Mouse (Mus musculus) cerebellum, postnatal 25 days (tissue): ENCODE results near the gene Zmynd8.

Experiments used
- DNase-seq, 2 experiments: peaks; one replicate each; pipeline ENCODE4 v3.0.0; 2021; ENCODE audit warnings: mixed read lengths in 2 of 2

The Zmynd8 gene

DNA sequence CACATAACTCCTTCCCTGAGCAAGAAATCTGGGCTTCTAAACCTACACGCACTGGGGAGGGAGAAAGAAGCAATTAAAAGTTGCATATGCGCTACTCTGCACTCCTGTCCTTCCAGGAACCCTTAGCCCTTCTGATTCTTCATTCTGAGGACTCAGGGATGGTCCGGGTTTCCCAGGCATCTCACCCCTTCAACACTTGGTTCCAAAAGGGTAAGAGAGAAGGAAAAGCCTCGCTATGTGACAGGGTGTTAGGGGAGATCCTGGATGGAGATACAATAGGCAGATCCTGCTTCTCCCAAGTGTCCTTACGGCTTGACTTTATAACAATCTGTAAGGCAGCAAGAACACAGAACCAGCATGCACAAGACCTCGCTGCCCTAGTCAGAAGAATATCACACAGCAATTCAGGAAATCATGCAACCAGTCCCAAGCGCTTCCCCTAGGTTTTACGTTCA lies 19.9 kb downstream of the Zmynd8 start:
- peak; percentile 48 to 76 for DNase-seq

- peak in 1 of 2 experiments; percentile 28 for DNase-seq
Measured at GRCm38 (mm10) chr2:165878021-165878585, 20.7 kb downstream of the Zmynd8 start.

DNA sequence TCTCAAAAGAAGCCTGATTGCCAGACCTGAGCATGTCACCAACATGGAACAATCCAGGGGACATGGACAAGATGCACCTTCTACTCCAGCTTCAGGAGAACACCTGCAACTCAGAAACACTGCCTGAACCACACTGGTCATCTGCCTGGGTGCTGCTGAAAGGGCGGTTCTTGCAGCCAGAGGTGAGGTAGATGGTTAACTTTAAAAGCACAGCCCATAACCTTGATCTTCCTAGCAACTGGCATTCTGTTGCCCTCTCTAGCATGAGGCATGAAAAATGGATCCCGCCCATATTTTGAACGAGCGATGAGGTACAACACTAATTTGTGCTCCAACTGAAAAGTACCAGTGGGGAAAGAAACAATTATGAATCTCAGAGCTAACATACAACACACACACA lies 21.6 kb downstream of the Zmynd8 start:
- DNase-seq = peak; percentile 26 to 59

GRCm38 (mm10) chr2:165876201-165876918 lies 22.5 kb downstream of the Zmynd8 start:
- peak; percentile 61 to 70 for DNase-seq

DNA sequence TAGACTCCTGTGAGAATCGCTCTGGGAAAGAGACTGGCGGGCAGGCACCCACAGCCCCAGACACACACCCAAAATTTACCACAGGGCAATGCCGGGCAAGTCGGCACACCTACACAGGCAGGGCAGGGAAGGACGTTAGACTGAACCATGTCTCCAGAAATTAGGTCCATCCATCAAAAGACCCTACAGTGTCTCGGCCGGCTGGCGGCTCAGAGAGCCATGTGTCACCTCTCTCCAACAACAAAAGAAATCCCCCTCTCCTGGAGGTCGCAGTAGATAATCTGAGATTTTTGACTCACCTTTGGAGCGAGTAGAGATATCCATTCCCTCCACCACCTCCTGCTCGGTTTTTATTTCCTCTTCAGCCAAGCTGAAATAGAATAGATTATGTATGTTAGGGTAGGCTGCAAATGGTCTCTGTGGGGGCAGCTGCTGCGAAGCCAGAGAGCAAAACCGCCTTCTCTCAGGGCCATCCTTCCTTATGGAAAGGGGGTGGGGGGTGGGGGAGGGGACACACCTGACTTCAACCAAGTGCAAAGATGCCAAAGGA lies 23.3 kb downstream of the Zmynd8 start:
- peak in 1 of 2 experiments; percentile 45 for DNase-seq

GRCm38 (mm10) chr2:165874461-165875339 lies 24.1 kb downstream of the Zmynd8 start:
- DNase-seq = peak; percentile 79 to 83

- DNase-seq = peak in 1 of 2 experiments; percentile 23
Measured at GRCm38 (mm10) chr2:165873777-165874176, 25.0 kb downstream of the Zmynd8 start.

GRCm38 (mm10) chr2:165873196-165873595 lies 25.6 kb downstream of the Zmynd8 start:
- peak in 1 of 2 experiments; percentile 41 for DNase-seq

GRCm38 (mm10) chr2:165869257-165869656 lies 29.6 kb downstream of the Zmynd8 start:
- no peak for DNase-seq

- peak; percentile 47 to 49 for DNase-seq
Measured at GRCm38 (mm10) chr2:165868522-165869175, 30.2 kb downstream of the Zmynd8 start.

- peak; percentile 39 to 49 for DNase-seq
Measured at GRCm38 (mm10) chr2:165867549-165867948, 31.3 kb downstream of the Zmynd8 start.

- peak; percentile 69 for DNase-seq
Measured at GRCm38 (mm10) chr2:165866951-165867387, 31.8 kb downstream of the Zmynd8 start.

DNA sequence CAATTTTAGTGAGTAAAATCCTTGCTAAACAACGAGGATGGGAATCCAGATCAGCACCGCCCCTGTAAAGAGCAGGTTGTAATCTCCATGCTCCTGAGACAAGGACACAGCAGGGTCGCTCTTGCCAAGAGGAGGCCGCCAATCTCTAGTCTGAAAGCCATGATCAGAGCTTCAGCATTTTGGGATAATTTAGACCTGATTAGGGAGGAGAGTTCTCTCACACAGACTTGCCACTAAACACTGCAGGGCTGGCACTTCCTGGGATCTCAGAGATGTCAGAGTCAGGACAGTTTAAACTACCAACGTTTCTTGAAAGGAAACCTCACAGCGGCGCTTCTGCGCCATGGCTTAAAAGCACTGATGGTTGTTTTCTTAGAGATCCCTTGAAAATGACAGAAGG lies 32.4 kb downstream of the Zmynd8 start:
- DNase-seq = peak; percentile 47 to 58

- peak in 1 of 2 experiments; percentile 22 for DNase-seq
Measured at GRCm38 (mm10) chr2:165864769-165865168, 34.0 kb downstream of the Zmynd8 start.

GRCm38 (mm10) chr2:165861683-165862594 lies 36.9 kb downstream of the Zmynd8 start:
- DNase-seq = peak in 1 of 2 experiments; percentile 20

DNA sequence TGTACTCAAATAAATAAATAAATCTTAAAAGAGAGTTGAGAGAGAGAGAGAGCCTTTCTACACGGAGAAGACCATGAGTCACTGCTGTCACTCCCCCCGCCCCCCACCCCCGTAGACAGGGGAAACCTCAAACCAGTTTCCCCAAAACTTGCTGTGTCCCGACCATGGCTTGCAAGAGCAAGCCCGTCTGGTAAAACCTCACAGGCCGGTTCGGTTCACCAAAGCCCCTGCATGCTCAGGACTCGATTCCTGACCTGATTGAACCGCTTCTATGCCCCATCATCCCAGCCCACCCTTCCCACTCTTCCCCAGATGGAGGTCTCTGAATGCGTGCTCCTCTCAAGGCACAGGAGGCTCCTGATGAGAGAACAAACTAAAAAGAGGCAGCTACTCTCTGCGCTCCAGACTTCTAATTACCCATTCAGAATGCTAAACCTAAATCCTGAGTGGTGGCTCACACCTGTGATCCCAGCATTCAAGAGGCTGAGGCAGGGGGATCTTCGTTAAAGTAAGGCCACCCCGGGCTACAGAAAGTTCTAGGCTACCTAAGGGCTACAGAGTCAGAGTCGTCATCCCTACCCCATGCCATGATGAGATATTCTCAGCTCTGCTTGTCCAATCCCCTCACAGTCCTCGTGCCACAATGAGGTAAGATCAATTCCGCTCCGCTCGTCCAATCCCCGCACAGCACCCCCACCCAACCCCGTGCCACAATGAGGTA lies 37.7 kb downstream of the Zmynd8 start:
- DNase-seq = no peak

DNA sequence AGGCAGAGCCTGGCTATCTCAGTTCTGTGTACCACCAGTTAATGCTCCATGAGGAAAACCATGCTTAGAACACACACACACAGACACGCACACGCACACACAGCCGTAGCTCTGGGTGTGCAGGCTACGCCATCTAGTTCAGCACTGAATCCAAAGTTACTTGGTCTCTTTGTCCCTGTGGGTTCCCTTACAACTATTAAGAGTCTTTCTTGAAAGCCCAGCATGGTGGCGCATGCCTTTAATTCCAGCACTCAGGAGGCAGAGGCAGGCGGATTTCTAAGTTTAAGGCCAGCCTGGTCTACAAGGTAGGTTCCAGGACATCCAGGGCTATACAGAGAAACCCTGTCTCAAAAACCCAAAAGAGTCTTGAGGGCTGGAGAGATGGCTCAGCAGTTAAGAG lies 38.4 kb downstream of the Zmynd8 start:
- no peak for DNase-seq

DNA sequence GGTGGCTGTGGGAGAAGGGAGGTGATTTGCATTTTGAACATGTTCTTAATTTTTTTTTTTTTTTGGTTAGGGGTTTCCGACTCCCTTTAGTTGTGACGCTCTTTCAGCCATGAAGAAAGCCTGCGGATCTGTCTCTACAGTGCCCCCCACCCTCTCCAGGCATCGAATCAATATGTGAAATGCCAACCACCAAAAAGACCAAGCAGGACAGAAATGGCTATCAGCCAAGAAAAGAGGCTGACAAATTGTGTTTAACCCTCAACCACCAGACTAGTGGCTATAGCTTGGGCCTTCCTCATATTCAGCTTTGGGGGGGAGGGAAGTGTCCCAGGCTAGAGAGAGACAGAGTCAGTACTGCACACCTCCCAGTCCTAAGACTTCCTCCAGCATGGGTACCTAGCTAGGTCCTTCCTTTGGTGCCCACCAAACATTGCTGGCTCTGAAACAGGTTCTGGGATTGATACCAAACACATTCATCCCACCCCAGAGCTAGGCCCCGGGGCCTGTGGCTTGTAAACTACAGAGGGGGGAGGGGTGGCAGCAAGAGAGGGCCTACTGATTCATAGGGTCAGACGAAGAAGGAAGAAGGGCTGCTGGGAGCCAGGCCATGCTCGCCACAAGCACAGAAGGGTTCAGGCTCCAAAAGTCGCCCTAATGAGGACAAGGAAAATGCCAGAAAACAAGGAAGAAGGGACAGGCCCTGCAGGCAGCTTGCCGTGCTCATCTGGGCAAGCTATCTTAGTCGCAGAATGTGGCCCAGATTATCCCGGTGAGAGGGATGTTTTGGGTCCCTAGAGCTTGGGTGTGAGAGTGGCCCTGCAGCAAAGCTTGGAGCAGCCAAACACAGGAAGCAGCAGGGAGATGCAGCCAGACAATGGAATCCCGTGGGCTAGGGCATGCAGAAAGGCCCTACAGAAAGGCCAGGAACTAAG lies 40.1 kb downstream of the Zmynd8 start:
- DNase-seq = peak in 1 of 2 experiments; percentile 58

- DNase-seq = peak; percentile 68 to 76
Measured at GRCm38 (mm10) chr2:165857841-165858426, 40.9 kb downstream of the Zmynd8 start.
